Mouse (Mus musculus): ENCODE measurements around the gene Nr2c2. TPM values are rescaled to one million over a fixed set of nuclear protein-coding genes. Genes with fewer than 3 reads are reported as not detected.
A peak's percentile ranks its signal among the peaks of the same experiment; 100 is the strongest.

Gene Nr2c2
- polyA plus RNA-seq, 1 experiment from 2014 or later: 30.4 TPM

GRCm38 (mm10) chr6:92132021-92132911, 41.1 kb downstream of the Nr2c2 start:
- WGBS: 92% methylated on average over 3 of the region's 3 CpGs
- no peak overlapping the region for H3K4me3 ChIP-seq
- no peaks in the 10 kb centered on the region for H3K9me3 ChIP-seq
- no peak for ATAC-seq (ENCODE audit: low FRiP score, low read depth)
- no peaks in the 10 kb centered on the region for H3K27me3 ChIP-seq (replicated peaks)
- H3K36me3 ChIP-seq: no peaks in the 10 kb centered on the region
- no peak overlapping the region for H3K9ac ChIP-seq
- no peak overlapping the region for H3K27ac ChIP-seq
- no peaks in the 10 kb centered on the region; the same call in 1 of the 2 replicates for H3K4me1 ChIP-seq
- H3K4me2 ChIP-seq (replicated peaks): no peak overlapping the region

- H3K4me2 ChIP-seq (replicated peaks): no peak overlapping the region
- no peak for ATAC-seq (ENCODE audit: low FRiP score, low read depth)
- no peaks in the 10 kb centered on the region for H3K27me3 ChIP-seq (replicated peaks)
- 97% methylated on average over 2 of the region's 2 CpGs for WGBS
- no peak overlapping the region for H3K27ac ChIP-seq
- no peaks in the 10 kb centered on the region for H3K36me3 ChIP-seq
- H3K4me3 ChIP-seq: no peak overlapping the region
- H3K9me3 ChIP-seq: no peaks in the 10 kb centered on the region
- no peaks in the 10 kb centered on the region; the same call in 1 of the 2 replicates for H3K4me1 ChIP-seq
- H3K9ac ChIP-seq: no peak overlapping the region
Observed at GRCm38 (mm10) chr6:92133617-92134016, 42.4 kb downstream of the Nr2c2 start.

GRCm38 (mm10) chr6:92136356-92136755, 45.2 kb downstream of the Nr2c2 start:
- Histone ChIP-seq H3K27me3 (replicated peaks) (no peaks in the 10 kb centered on the region), H3K4me3 (no peak overlapping the region), H3K9ac (no peak overlapping the region), H3K9me3 (no peaks in the 10 kb centered on the region), H3K27ac (no peak overlapping the region), H3K36me3 (no peaks in the 10 kb centered on the region), H3K4me1 (no peaks in the 10 kb centered on the region; the same call in 1 of the 2 replicates), H3K4me2 (replicated peaks) (no peak overlapping the region)
- WGBS: 83% methylated on average over 2 of the region's 2 CpGs
- no peak for ATAC-seq (ENCODE audit: low FRiP score, low read depth)

- no peak overlapping the region for H3K9ac ChIP-seq
- 96% methylated on average over 4 of the region's 4 CpGs for WGBS
- H3K36me3 ChIP-seq: peaks cover 27% of the 10 kb centered on the region
- no peak overlapping the region for H3K4me2 ChIP-seq (replicated peaks)
- no peak overlapping the region for H3K27ac ChIP-seq
- no peak overlapping the region for H3K4me3 ChIP-seq
- H3K4me1 ChIP-seq: no peaks in the 10 kb centered on the region
- no peaks in the 10 kb centered on the region for H3K9me3 ChIP-seq
- no peaks in the 10 kb centered on the region for H3K27me3 ChIP-seq (replicated peaks)
- no peak for ATAC-seq (ENCODE audit: low FRiP score, low read depth)
Observed at GRCm38 (mm10) chr6:92145881-92146280, 54.7 kb downstream of the Nr2c2 start.

- H3K27ac ChIP-seq: no peak overlapping the region
- H3K4me3 ChIP-seq: no peak overlapping the region
- H3K36me3 ChIP-seq: peaks cover 75% of the 10 kb centered on the region
- ATAC-seq (ENCODE audit: low FRiP score, low read depth): no peak
- H3K9me3 ChIP-seq: no peaks in the 10 kb centered on the region
- 77% methylated on average over 1 of the region's 1 CpGs for WGBS
- no peak overlapping the region for H3K4me2 ChIP-seq (replicated peaks)
- no peak overlapping the region for H3K9ac ChIP-seq
- H3K4me1 ChIP-seq: no peaks in the 10 kb centered on the region
- no peaks in the 10 kb centered on the region for H3K27me3 ChIP-seq (replicated peaks)
Observed at GRCm38 (mm10) chr6:92153774-92154173, 62.6 kb downstream of the Nr2c2 start.

- Histone ChIP-seq H3K4me2 (replicated peaks) (no peak overlapping the region), H3K9ac (no peak overlapping the region), H3K9me3 (no peaks in the 10 kb centered on the region), H3K27ac (no peak overlapping the region), H3K4me3 (no peak overlapping the region), H3K27me3 (replicated peaks) (no peaks in the 10 kb centered on the region), H3K36me3 (peaks cover 97% of the 10 kb centered on the region), H3K4me1 (no peaks in the 10 kb centered on the region)
- ATAC-seq (ENCODE audit: low FRiP score, low read depth): no peak
- WGBS: 95% methylated on average over 3 of the region's 3 CpGs
Observed at GRCm38 (mm10) chr6:92158801-92159200, 67.6 kb downstream of the Nr2c2 start.

GRCm38 (mm10) chr6:92162724-92163123, 71.5 kb downstream of the Nr2c2 start:
- H3K4me1 ChIP-seq: no peaks in the 10 kb centered on the region
- H3K4me2 ChIP-seq (replicated peaks): no peak overlapping the region
- H3K9ac ChIP-seq: no peak overlapping the region
- no peak for ATAC-seq (ENCODE audit: low FRiP score, low read depth)
- peaks cover 91% of the 10 kb centered on the region for H3K36me3 ChIP-seq
- WGBS: 89% methylated on average over 1 of the region's 1 CpGs
- H3K27ac ChIP-seq: no peak overlapping the region
- no peak overlapping the region for H3K4me3 ChIP-seq
- no peaks in the 10 kb centered on the region for H3K27me3 ChIP-seq (replicated peaks)
- H3K9me3 ChIP-seq: no peaks in the 10 kb centered on the region

GRCm38 (mm10) chr6:92176450-92176849, 85.3 kb downstream of the Nr2c2 start:
- 96% methylated on average over 1 of the region's 1 CpGs for WGBS
- H3K27ac ChIP-seq: no peak overlapping the region
- H3K36me3 ChIP-seq: peaks cover 54% of the 10 kb centered on the region
- no peaks in the 10 kb centered on the region for H3K4me1 ChIP-seq
- H3K4me3 ChIP-seq: no peak overlapping the region
- 0 out of 2 replicates have a peak, but pooled peaks cover 5% of the 10 kb centered on the region for H3K9me3 ChIP-seq
- no peaks in the 10 kb centered on the region for H3K27me3 ChIP-seq (replicated peaks)
- H3K4me2 ChIP-seq (replicated peaks): no peak overlapping the region
- H3K9ac ChIP-seq: no peak overlapping the region
- ATAC-seq (ENCODE audit: low FRiP score, low read depth): no peak

- Histone ChIP-seq H3K36me3 (peaks cover 17% of the 10 kb centered on the region), H3K4me2 (replicated peaks) (peak within 1 kb of the TSS; percentile 87), H3K27me3 (replicated peaks) (no peaks in the 10 kb centered on the region), H3K9ac (peak within 1 kb of the TSS; percentile 73), H3K4me3 (peak within 1 kb of the TSS; percentile 81), H3K9me3 (0 out of 2 replicates have a peak, but pooled peaks cover 5% of the 10 kb centered on the region), H3K27ac (no peak within 1 kb of the TSS), H3K4me1 (peaks cover 11% of the 10 kb centered on the region)
- ATAC-seq (ENCODE audit: low FRiP score, low read depth): peak; percentile 94
- under 1% methylated on average over 42 of the region's 42 CpGs for WGBS
Observed at GRCm38 (mm10) chr6:92183621-92184131, 92.5 kb downstream of the Nr2c2 start, which contains the start of gene Mrps25. TSS of gene Mrps25 (minus strand) at chr6:92184033.

GRCm38 (mm10) chr6:92184178-92184577, 93.0 kb downstream of the Nr2c2 start:
- peak overlapping the region; percentile 73 for H3K9ac ChIP-seq
- ATAC-seq (ENCODE audit: low FRiP score, low read depth): peak; percentile 74
- peaks cover 11% of the 10 kb centered on the region for H3K4me1 ChIP-seq
- peaks cover 17% of the 10 kb centered on the region for H3K36me3 ChIP-seq
- H3K4me3 ChIP-seq: peak overlapping the region; percentile 81
- WGBS: 6% methylated on average over 10 of the region's 10 CpGs
- H3K27me3 ChIP-seq (replicated peaks): no peaks in the 10 kb centered on the region
- peak overlapping the region; percentile 87 for H3K4me2 ChIP-seq (replicated peaks)
- H3K9me3 ChIP-seq: 0 out of 2 replicates have a peak, but pooled peaks cover 2% of the 10 kb centered on the region
- H3K27ac ChIP-seq: no peak overlapping the region

- 95% methylated on average over 8 of the region's 8 CpGs for WGBS
- Histone ChIP-seq H3K9me3 (no peaks in the 10 kb centered on the region), H3K36me3 (peaks cover 66% of the 10 kb centered on the region), H3K27ac (no peak overlapping the region), H3K4me1 (no peaks in the 10 kb centered on the region), H3K9ac (no peak overlapping the region), H3K27me3 (replicated peaks) (no peaks in the 10 kb centered on the region), H3K4me3 (no peak overlapping the region), H3K4me2 (replicated peaks) (no peak overlapping the region)
- ATAC-seq (ENCODE audit: low FRiP score, low read depth): no peak
Observed at GRCm38 (mm10) chr6:92199414-92199813, 108.2 kb downstream of the Nr2c2 start.

GRCm38 (mm10) chr6:92214055-92214772, 123.0 kb downstream of the Nr2c2 start:
- Histone ChIP-seq H3K4me2 (replicated peaks) (peak overlapping the region; percentile 93), H3K27ac (peak overlapping the region; percentile 71; the same call in 1 of the 2 replicates), H3K4me1 (peaks cover 8% of the 10 kb centered on the region), H3K27me3 (replicated peaks) (no peaks in the 10 kb centered on the region), H3K9me3 (no peaks in the 10 kb centered on the region), H3K9ac (peak overlapping the region; percentile 90), H3K4me3 (peak overlapping the region; percentile 91), H3K36me3 (peaks cover 5% of the 10 kb centered on the region; the same call in 1 of the 2 replicates)
- peak; percentile 83 for ATAC-seq (ENCODE audit: low FRiP score, low read depth)
- 1% methylated on average over 48 of the region's 48 CpGs for WGBS

Data from neural tube, embryonic 12.5 days (tissue).